Comparison of ENCODE assay signal across 8 mouse cellular contexts in genomic region chr8:120494903-120495302, GRCm38 (mm10).
DNase-seq lines count a peak whose midpoint lies in the region; ATAC-seq and TF ChIP-seq lines count a peak whose summit lies in the region.

No protein-coding gene starts in this region.

- WGBS in forebrain, embryonic 16.5 days = 26% methylated on average over 15 of the region's 15 CpGs
- WGBS in limb, embryonic 10.5 days = 55% methylated on average over 15 of the region's 15 CpGs
- WGBS in midbrain, embryonic 10.5 days = 66% methylated on average over 15 of the region's 15 CpGs

- peaks cover 7% of the 10 kb centered on the region for H3K9me3 ChIP-seq in G1E (replicated peaks)
- no peaks in the 10 kb centered on the region for H3K9me3 ChIP-seq in forebrain, embryonic 16.5 days (ENCODE audit: control insufficient read depth, low read length)
- H3K9me3 ChIP-seq in limb, embryonic 10.5 days (replicated peaks) = no peaks in the 10 kb centered on the region
- H3K9me3 ChIP-seq in midbrain, embryonic 10.5 days (replicated peaks) = 0 out of 2 replicates have a peak, but pooled peaks cover 4% of the 10 kb centered on the region

- peak overlapping the region; percentile 61; the same call in 1 of the 2 replicates for H3K4me3 ChIP-seq in G1E (ENCODE audit: low read depth, low read length)
- H3K4me3 ChIP-seq in forebrain, embryonic 16.5 days (replicated peaks; ENCODE audit: low read length) = no peak overlapping the region; the same call in 1 of the 2 replicates
- H3K4me3 ChIP-seq in limb, embryonic 10.5 days = no peak overlapping the region
- H3K4me3 ChIP-seq in midbrain, embryonic 10.5 days = peak overlapping the region; percentile 34; the same call in 1 of the 2 replicates

- H3K9ac ChIP-seq in forebrain, embryonic 16.5 days (replicated peaks; ENCODE audit: low read depth, low read length) = peak overlapping the region; percentile 35

- peaks cover 58% of the 10 kb centered on the region for H3K36me3 ChIP-seq in G1E (replicated peaks)
- no peaks in the 10 kb centered on the region for H3K36me3 ChIP-seq in forebrain, embryonic 16.5 days (ENCODE audit: control insufficient read depth, insufficient read depth)
- no peaks in the 10 kb centered on the region; the same call in 1 of the 2 replicates for H3K36me3 ChIP-seq in limb, embryonic 10.5 days
- no peaks in the 10 kb centered on the region for H3K36me3 ChIP-seq in midbrain, embryonic 10.5 days

- peaks cover 92% of the 10 kb centered on the region for H3K4me1 ChIP-seq in G1E (ENCODE audit: insufficient read depth, low read depth, low read length)
- peaks cover 90% of the 10 kb centered on the region for H3K4me1 ChIP-seq in forebrain, embryonic 16.5 days (replicated peaks; ENCODE audit: control insufficient read depth, insufficient read depth, low read length)
- H3K4me1 ChIP-seq in limb, embryonic 10.5 days = peaks cover 93% of the 10 kb centered on the region
- H3K4me1 ChIP-seq in midbrain, embryonic 10.5 days = peaks cover 99% of the 10 kb centered on the region

- no peak for DNase-seq in G1E (ENCODE audit: low spot score)
- DNase-seq in adrenal gland, adult 8-10 months = peak; percentile 79
- DNase-seq in heart, postnatal 4 days = peak; percentile 88
- no peak for DNase-seq in limb, embryonic 10.5 days (ENCODE audit: low spot score)
- DNase-seq in midbrain, embryonic 10.5 days (ENCODE audit: low spot score) = no peak
- peak; percentile 59 to 77 for DNase-seq in urinary bladder, postnatal 4 days (ENCODE audit: low spot score in 2 of 2)

- peak overlapping the region; percentile 48; the same call in 1 of the 2 replicates for H3K27ac ChIP-seq in forebrain, embryonic 16.5 days (ENCODE audit: low read length)
- H3K27ac ChIP-seq in limb, embryonic 10.5 days = peak overlapping the region; percentile 30; the same call in 1 of the 2 replicates
- peak overlapping the region; percentile 74 for H3K27ac ChIP-seq in midbrain, embryonic 10.5 days (replicated peaks)

- peak overlapping the region; percentile 95 for H3K4me2 ChIP-seq in forebrain, embryonic 16.5 days (ENCODE audit: low read length)

- H3K27me3 ChIP-seq in G1E (ENCODE audit: insufficient read depth, low read length) = peaks cover 9% of the 10 kb centered on the region; the same call in 1 of the 2 replicates
- H3K27me3 ChIP-seq in forebrain, embryonic 16.5 days (replicated peaks; ENCODE audit: control insufficient read depth, insufficient read depth, low read length) = no peaks in the 10 kb centered on the region
- peaks cover 16% of the 10 kb centered on the region for H3K27me3 ChIP-seq in limb, embryonic 10.5 days (ENCODE audit: low read depth, poor library complexity, severe bottlenecking)
- peaks cover 80% of the 10 kb centered on the region for H3K27me3 ChIP-seq in midbrain, embryonic 10.5 days (ENCODE audit: low read depth, poor library complexity, severe bottlenecking)

- TF ChIP-seq CTCF in G1E (IDR thresholded peaks at IDR 0.05; ENCODE audit: low read depth, low read length) = no peak

- no peak for ATAC-seq in G1E (ENCODE audit: extremely low read depth, insufficient number of reproducible peaks, low FRiP score, poor library complexity, severe bottlenecking)
- ATAC-seq in forebrain, embryonic 16.5 days = no peak
- ATAC-seq in inflammation-experienced regulatory T-cells, adult 6 months = no peak

Comparison
In these comparisons a context has a peak if more than half of its experiments do, and no peak if none do; other contexts are left out.
1. DNase-seq: peak in adrenal gland, adult 8-10 months (single experiment), heart, postnatal 4 days (single experiment) and urinary bladder, postnatal 4 days (2 of 2); none in G1E (single experiment), limb, embryonic 10.5 days (single experiment) and midbrain, embryonic 10.5 days (single experiment).
2. H3K4me3 ChIP-seq: peak in G1E (single experiment) and midbrain, embryonic 10.5 days (single experiment); none in forebrain, embryonic 16.5 days (single experiment) and limb, embryonic 10.5 days (single experiment).
3. Peak in every context shown above with its lines, with median percentiles within 50 percentile points of each other: H3K27ac ChIP-seq.